Mouse (Mus musculus) myocyte (in vitro differentiated cells): ENCODE data around the gene Lrrc49.

ENCODE experiments used
- CEBPB ChIP-seq: IDR thresholded peaks from 2 replicates; pipeline ENCODE4 v1.6.1; 2011; ENCODE audit warnings: mild to moderate bottlenecking, moderate library complexity; ENCODE audit not compliant: poor library complexity, insufficient read depth, severe bottlenecking
- MAX ChIP-seq: IDR thresholded peaks from one replicate; pipeline ENCODE4 v1.6.1; 2011; ENCODE audit warnings: low read depth, mild to moderate bottlenecking, control low read depth
- MYOG ChIP-seq, 3 experiments: IDR thresholded peaks; one replicate each; pipeline ENCODE4 v1.6.1; 2011; ENCODE audit warnings: control low read depth in 2 of 3, low read depth in 2 of 3, mild to moderate bottlenecking in 2 of 3; ENCODE audit not compliant: insufficient read length in 2 of 3, control insufficient read depth in 1 of 3, insufficient read depth in 1 of 3
- POLR2A ChIP-seq: IDR thresholded peaks from one replicate; pipeline ENCODE4 v1.6.1; 2011; ENCODE audit warnings: low read depth, mild to moderate bottlenecking, control low read depth, moderate library complexity; ENCODE audit not compliant: insufficient read length
- SRF ChIP-seq: IDR thresholded peaks from one replicate; pipeline ENCODE4 v1.6.1; 2011; ENCODE audit warnings: low read depth; ENCODE audit not compliant: control insufficient read depth, insufficient read length
- TCF12 ChIP-seq: IDR thresholded peaks from one replicate; pipeline ENCODE4 v1.6.1; 2011; ENCODE audit warnings: mild to moderate bottlenecking, control low read depth; ENCODE audit not compliant: poor library complexity, insufficient read depth, severe bottlenecking

GRCm38 (mm10) chr9:60608086-60608485, 79.9 kb downstream of the Lrrc49 start:
- TF ChIP-seq CEBPB (no peak), MYOG (IDR thresholded peaks at IDR 0.05; ENCODE audit: control insufficient read depth in 1 of 3, insufficient read depth in 1 of 3, insufficient read length in 2 of 3, low read depth in 2 of 3) (no peak), POLR2A (no peak), MAX (no peak), SRF (no peak), TCF12 (no peak)
